Mouse (Mus musculus) lung, postnatal 10 days (tissue): ENCODE data around the gene Ankrd65.
"Not testable (repeated sequence)": the region's sequence is repeated elsewhere in the genome, so short reads cannot be mapped to it uniquely, and the experiment has no call there.

Source experiments
- DNase-seq: peaks from one replicate; pipeline ENCODE4 v3.0.0; 2021

Gene Ankrd65

GRCm38 (mm10) chr4:155790021-155790489, at the start of gene Ankrd65:
Gene Ankrd65 (plus strand): TSS chr4:155790439.
- DNase-seq, result no peak

GRCm38 (mm10) chr4:155740681-155741080, 49.6 kb upstream of the Ankrd65 start:
- not testable (repeated sequence) for DNase-seq

GRCm38 (mm10) chr4:155742684-155743083, 47.6 kb upstream of the Ankrd65 start:
- DNase-seq, result no peak

GRCm38 (mm10) chr4:155744474-155744873, 45.8 kb upstream of the Ankrd65 start:
- no peak for DNase-seq

- DNase-seq, result no peak
Observed at GRCm38 (mm10) chr4:155745136-155745535, 45.1 kb upstream of the Ankrd65 start.

- no peak for DNase-seq
Observed at GRCm38 (mm10) chr4:155746036-155746548, 44.1 kb upstream of the Ankrd65 start.

- DNase-seq, result no peak
Observed at GRCm38 (mm10) chr4:155746575-155747490, 43.4 kb upstream of the Ankrd65 start.

GRCm38 (mm10) chr4:155757011-155757410, 33.2 kb upstream of the Ankrd65 start:
- DNase-seq, result no peak

GRCm38 (mm10) chr4:155759862-155760612, 30.2 kb upstream of the Ankrd65 start:
- peak; percentile 44 for DNase-seq

- DNase-seq, result peak; percentile 98
Observed at GRCm38 (mm10) chr4:155760613-155761355, 29.5 kb upstream of the Ankrd65 start, which contains the start of gene Atad3a. Gene Atad3a (minus strand): TSS chr4:155761093.

GRCm38 (mm10) chr4:155761356-155762099, 28.7 kb upstream of the Ankrd65 start:
- no peak for DNase-seq

GRCm38 (mm10) chr4:155762357-155762756, 27.9 kb upstream of the Ankrd65 start:
- DNase-seq, result no peak

GRCm38 (mm10) chr4:155769496-155769879, 20.8 kb upstream of the Ankrd65 start:
- no peak for DNase-seq

GRCm38 (mm10) chr4:155769880-155770512, 20.2 kb upstream of the Ankrd65 start:
- peak; percentile 93 for DNase-seq

GRCm38 (mm10) chr4:155770626-155771025, 19.6 kb upstream of the Ankrd65 start:
- no peak for DNase-seq

- no peak for DNase-seq
Observed at GRCm38 (mm10) chr4:155771706-155772105, 18.5 kb upstream of the Ankrd65 start.

- no peak for DNase-seq
Observed at GRCm38 (mm10) chr4:155772786-155773185, 17.5 kb upstream of the Ankrd65 start.

GRCm38 (mm10) chr4:155773335-155774078, 16.7 kb upstream of the Ankrd65 start:
- DNase-seq, result no peak

GRCm38 (mm10) chr4:155774280-155774754, 15.9 kb upstream of the Ankrd65 start, which contains the start of gene Vwa1:
Gene Vwa1 (minus strand): TSS chr4:155774698.
- DNase-seq, result peak; percentile 96
